Mouse (Mus musculus) stomach, postnatal 0 days (tissue): Measurements from ENCODE around the gene Tnfaip2. TPM values are rescaled to one million over a fixed set of nuclear protein-coding genes. Genes with fewer than 3 reads are reported as not detected.

Experiments used
- ATAC-seq: fragments of 200-750 bp; cut with Nextera tagmentation; 2 replicates; pipeline ENCODE4 v1.8.0; 2017; ENCODE audit not compliant: low FRiP score, low TSS enrichment
- DNase-seq: peaks from one replicate; pipeline ENCODE4 v3.0.0-alpha.2; 2016; ENCODE audit warnings: low spot score
- H3K27ac ChIP-seq: fragments of 300-500 bp; sonication (generic); replicated peaks from 2 replicates; pipeline ENCODE4 v1.5.1; 2014; ENCODE audit warnings: mild to moderate bottlenecking, control low read depth
- H3K27me3 ChIP-seq: fragments of 300-500 bp; sonication (generic); 2 replicates; pipeline ENCODE4 v1.6.1; 2014; ENCODE audit warnings: low read length; ENCODE audit not compliant: control insufficient read depth, insufficient read depth
- H3K36me3 ChIP-seq: fragments of 300-500 bp; sonication (generic); 2 replicates; pipeline ENCODE4 v1.6.1; 2014; ENCODE audit warnings: low read length, mixed read lengths; ENCODE audit not compliant: control insufficient read depth, insufficient read depth
- H3K4me1 ChIP-seq: fragments of 300-500 bp; sonication (generic); replicated peaks from 2 replicates; pipeline ENCODE4 v1.6.1; 2014; ENCODE audit warnings: antibody characterized with exemption; ENCODE audit not compliant: control insufficient read depth, insufficient read depth
- H3K4me2 ChIP-seq: fragments of 300-500 bp; sonication (generic); replicated peaks from 2 replicates; pipeline ENCODE4 v1.6.1; 2014; ENCODE audit warnings: low read depth, mild to moderate bottlenecking, control low read depth, moderate library complexity
- H3K4me3 ChIP-seq: fragments of 300-500 bp; sonication (generic); 2 replicates; pipeline ENCODE4 v1.5.1; 2014; ENCODE audit warnings: low read depth, low read length, control low read depth
- H3K9ac ChIP-seq: fragments of 300-500 bp; sonication (generic); 2 replicates; pipeline ENCODE4 v1.6.1; 2014; ENCODE audit warnings: mild to moderate bottlenecking, low read length, control low read depth, mixed read lengths
- H3K9me3 ChIP-seq: fragments of 300-500 bp; sonication (generic); 2 replicates; pipeline ENCODE4 v1.6.1; 2016; ENCODE audit warnings: low read length; ENCODE audit not compliant: control insufficient read depth
- CTCF ChIP-seq: IDR thresholded peaks from 2 replicates; pipeline ENCODE4 v1.5.1; 2016; ENCODE audit warnings: antibody characterized with exemption, low read depth, mild to moderate bottlenecking, moderate library complexity
- EP300 ChIP-seq: optimal IDR thresholded peaks from 2 replicates; pipeline ENCODE3; 2016; ENCODE audit warnings: antibody characterized with exemption
- WGBS: fragments of 180-500 bp; shearing (Covaris S2); extraction: QIAGEN DNeasy Blood & Tissue Kit; methylation state at CpG from one replicate; pipeline ENCODE4 v1.1.7; 2014; 5-methylcytosine and 5-hydroxymethylcytosine counted together
- polyA plus RNA-seq: library from polyadenylated mRNA; unstranded; fragments of >200 nt; fragmentation: Nextera tagmentation; extraction: Ambion mirVana; gene quantifications from 2 replicates; pipeline ENCODE4 v1.2.1, GENCODE M21; 2015

Tnfaip2 gene
- polyA plus RNA-seq, 1 experiment from 2014 or later: 15.6 TPM

DNA sequence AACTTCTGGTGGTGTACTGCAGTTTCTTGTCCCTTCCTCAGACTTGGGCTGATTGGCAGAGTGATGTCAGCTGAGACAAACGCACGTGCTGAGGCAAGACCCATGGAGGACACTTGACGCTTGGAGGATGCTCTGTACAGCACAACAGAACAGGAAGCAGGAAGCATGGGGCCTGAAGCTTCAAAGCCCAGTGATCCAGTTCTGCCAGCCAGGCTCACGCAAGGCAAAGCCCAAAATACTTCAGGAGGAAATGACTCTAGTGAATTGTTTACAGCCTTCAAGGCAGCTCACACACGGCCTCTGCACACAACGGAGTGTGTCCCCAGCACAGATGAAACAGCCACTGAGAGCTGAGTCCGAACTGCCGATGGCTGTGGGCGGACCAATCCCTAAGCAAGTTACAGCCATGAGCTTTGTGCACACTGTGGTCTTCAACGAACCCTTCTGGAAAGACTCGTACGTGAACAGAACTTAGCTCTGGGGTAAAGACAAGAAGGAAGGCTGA, 60.8 kb downstream of the Tnfaip2 start:
- H3K9ac ChIP-seq: no peak overlapping the region
- H3K4me2 ChIP-seq: no peak overlapping the region
- H3K4me3 ChIP-seq: no peak overlapping the region
- H3K27ac ChIP-seq: no peak overlapping the region
- no peak for ATAC-seq
- H3K36me3 ChIP-seq: no peaks in the 10 kb centered on the region
- WGBS: 78% methylated on average over 12 of the region's 12 CpGs
- H3K4me1 ChIP-seq: no peaks in the 10 kb centered on the region
- no peak for DNase-seq
- no peaks in the 10 kb centered on the region for H3K9me3 ChIP-seq
- no peaks in the 10 kb centered on the region for H3K27me3 ChIP-seq
- TF ChIP-seq EP300: no peak
- TF ChIP-seq CTCF: no peak

DNA sequence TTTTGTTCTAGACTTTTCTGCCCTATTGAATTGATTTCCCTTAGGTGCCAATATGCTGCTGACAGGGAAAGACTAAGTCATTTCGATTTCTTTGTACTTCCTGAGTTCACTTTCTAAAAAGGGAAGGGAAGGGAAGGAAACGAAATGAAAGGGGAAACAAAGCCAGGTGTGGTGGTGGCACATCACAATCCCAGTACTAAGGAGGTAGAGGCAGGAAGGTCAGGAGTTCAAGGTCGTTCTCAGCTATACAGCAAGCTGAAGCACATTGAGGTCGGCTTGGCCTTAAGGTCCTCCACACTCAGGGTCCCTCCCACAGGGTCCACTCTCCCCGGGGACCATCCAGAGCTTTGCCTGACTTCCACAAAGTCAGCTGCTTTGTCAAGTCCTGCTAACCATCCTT, 61.3 kb downstream of the Tnfaip2 start:
- H3K4me3 ChIP-seq: no peak overlapping the region
- H3K9ac ChIP-seq: no peak overlapping the region
- DNase-seq (no peak), ATAC-seq (no peak)
- no peaks in the 10 kb centered on the region for H3K4me1 ChIP-seq
- H3K4me2 ChIP-seq: no peak overlapping the region
- H3K36me3 ChIP-seq: no peaks in the 10 kb centered on the region
- WGBS: 73% methylated on average over 5 of the region's 5 CpGs
- no peak overlapping the region for H3K27ac ChIP-seq
- TF ChIP-seq EP300 (no peak), CTCF (no peak)
- no peaks in the 10 kb centered on the region for H3K27me3 ChIP-seq
- no peaks in the 10 kb centered on the region for H3K9me3 ChIP-seq

Other genes starting within 250 kb of the Tnfaip2 start
- gene Amn, start 171.4 kb upstream of the Tnfaip2 start, polyA plus RNA-seq: 0.22 TPM in 2 replicates
- gene Cdc42bpb, start 64.8 kb upstream of the Tnfaip2 start, polyA plus RNA-seq: 18.6 and 18.7 TPM in 2 replicates
- 2.2 TPM in 2 replicates for gene Lbhd2, start 35.7 kb upstream of the Tnfaip2 start, polyA plus RNA-seq
- 7.3 and 8.6 TPM in 2 replicates for gene Exoc3l4, start 25.5 kb upstream of the Tnfaip2 start, polyA plus RNA-seq
- gene Gm266, start 43.4 kb downstream of the Tnfaip2 start, polyA plus RNA-seq: 12.5 and 14.4 TPM in 2 replicates
- 448 and 455 TPM in 2 replicates for gene Eif5, start 95.5 kb downstream of the Tnfaip2 start, polyA plus RNA-seq
- 15.6 and 18.5 TPM in 2 replicates for gene Mark3, start 132.1 kb downstream of the Tnfaip2 start, polyA plus RNA-seq
- gene Ckb, start 229.9 kb downstream of the Tnfaip2 start, polyA plus RNA-seq: 532 and 573 TPM in 2 replicates
- 7.4 and 8.5 TPM in 2 replicates for gene Trmt61a, start 235.6 kb downstream of the Tnfaip2 start, polyA plus RNA-seq